Mouse (Mus musculus): ENCODE results near the gene Pde1b.

Gene Pde1b

DNA sequence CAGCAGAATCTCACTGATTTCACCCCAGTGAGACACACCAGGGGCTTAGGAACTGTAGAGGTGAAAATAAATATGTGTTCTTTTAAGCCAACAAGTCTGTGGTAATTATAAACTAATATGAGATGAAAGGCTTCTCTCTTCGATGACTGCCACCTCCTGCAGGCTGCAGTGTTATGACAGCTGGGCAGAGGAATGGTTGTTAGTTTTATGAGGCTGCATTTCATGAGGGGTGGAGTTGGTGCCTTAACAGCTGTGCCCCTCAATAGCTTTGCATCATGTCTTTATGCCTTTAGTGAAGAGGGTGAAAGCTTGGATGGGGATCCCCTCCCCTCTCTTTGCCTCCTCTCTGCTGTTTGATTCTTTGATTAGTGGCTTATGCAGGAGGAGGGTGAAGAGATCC lies 48.2 kb downstream of the Pde1b start:
- no peak for DNase-seq (ENCODE audit: low read depth, low spot score)

GRCm38 (mm10) chr15:103552096-103552690 lies 49.4 kb downstream of the Pde1b start:
- DNase-seq (ENCODE audit: low read depth, low spot score): peak; percentile 34

- DNase-seq (ENCODE audit: low read depth, low spot score): no peak
Observed at GRCm38 (mm10) chr15:103564981-103565380, 62.1 kb downstream of the Pde1b start, which contains the start of gene Glycam1. Glycam1 (minus strand) TSS chr15:103565081.

All from embryo, embryonic 11.5 days (tissue).